Mouse (Mus musculus) heart, adult 18-20 months (tissue): ENCODE measurements around the gene Ptprc. TPM values are rescaled to one million over a fixed set of nuclear protein-coding genes. Genes with fewer than 3 reads are reported as not detected.
A peak's percentile ranks its signal among the peaks of the same experiment; 100 is the strongest.

ENCODE experiments used
- DNase-seq, 2 experiments: peaks; one replicate each; pipeline ENCODE4 v3.0.0; 2021 to 2022; ENCODE audit warnings: mixed read lengths in 1 of 2
- total RNA-seq, 2 experiments: library from RNA; stranded (reverse); gene quantifications; 2 replicates each; pipeline ENCODE4 v1.2.3; 2021

The Ptprc gene
- total RNA-seq, 2 experiments from 2014 or later, result 4.2 to 18.7 TPM

GRCm38 (mm10) chr1:138039201-138039600 lies 136.3 kb downstream of the Ptprc start:
- peak in 1 of 2 experiments; percentile 2 for DNase-seq

- DNase-seq, result no peak
Observed at GRCm38 (mm10) chr1:138037484-138037883, 138.0 kb downstream of the Ptprc start.

GRCm38 (mm10) chr1:138029649-138030048 lies 145.9 kb downstream of the Ptprc start:
- DNase-seq, result no peak

GRCm38 (mm10) chr1:138025298-138025697 lies 150.2 kb downstream of the Ptprc start:
- DNase-seq, result no peak

GRCm38 (mm10) chr1:138023601-138024000 lies 151.9 kb downstream of the Ptprc start:
- no peak for DNase-seq

- DNase-seq, result no peak
Observed at GRCm38 (mm10) chr1:138022918-138023295, 152.6 kb downstream of the Ptprc start.

GRCm38 (mm10) chr1:138021962-138022917 lies 153.3 kb downstream of the Ptprc start:
- no peak for DNase-seq

Other genes starting within 250 kb of the Ptprc start
- not detected for gene Atp6v1g3, start 98.0 kb upstream of the Ptprc start, total RNA-seq